Mouse (Mus musculus): ENCODE data around the gene Trim44. TPM values are rescaled to one million over a fixed set of nuclear protein-coding genes. Genes with fewer than 3 reads are reported as not detected.
A peak's percentile ranks its signal among the peaks of the same experiment; 100 is the strongest.

The Trim44 gene
- total RNA-seq, 2 experiments from 2014 or later = 173 to 177 TPM

DNA sequence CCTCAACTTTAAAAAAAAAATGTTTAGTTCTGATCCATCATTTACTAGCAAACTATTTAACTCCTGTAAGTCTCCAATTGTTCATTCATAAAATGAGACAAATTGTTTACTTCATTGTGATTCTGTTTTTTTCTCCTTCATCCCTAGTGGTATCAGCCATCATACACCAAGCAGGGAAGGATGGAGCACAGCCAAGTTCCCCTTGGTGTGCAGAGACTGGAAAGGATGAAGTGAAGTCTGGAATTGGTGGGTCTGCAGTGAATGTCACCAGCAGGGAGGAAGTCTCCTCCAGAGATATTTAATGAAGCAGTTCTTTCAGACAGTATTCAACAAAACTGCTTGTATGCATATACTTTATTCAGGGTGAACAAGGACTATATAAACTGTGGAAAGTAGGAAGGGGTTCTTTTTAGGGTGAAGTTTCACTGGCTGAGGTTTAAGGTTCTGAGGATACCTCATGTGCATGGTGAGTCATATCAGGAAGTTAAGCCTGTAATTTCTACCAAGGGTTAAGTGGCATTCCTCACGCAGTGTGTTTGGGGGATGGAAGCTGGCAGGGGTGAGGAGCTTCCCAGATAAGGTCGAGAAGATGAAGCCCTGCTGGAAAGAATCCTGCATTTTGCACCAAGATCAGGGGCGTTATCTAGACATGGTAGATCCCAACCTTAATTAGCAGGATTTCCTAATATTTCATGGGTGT lies 34.1 kb downstream of the Trim44 start:
- intact Hi-C loops (cut with DNase I) = no loop called here

DNA sequence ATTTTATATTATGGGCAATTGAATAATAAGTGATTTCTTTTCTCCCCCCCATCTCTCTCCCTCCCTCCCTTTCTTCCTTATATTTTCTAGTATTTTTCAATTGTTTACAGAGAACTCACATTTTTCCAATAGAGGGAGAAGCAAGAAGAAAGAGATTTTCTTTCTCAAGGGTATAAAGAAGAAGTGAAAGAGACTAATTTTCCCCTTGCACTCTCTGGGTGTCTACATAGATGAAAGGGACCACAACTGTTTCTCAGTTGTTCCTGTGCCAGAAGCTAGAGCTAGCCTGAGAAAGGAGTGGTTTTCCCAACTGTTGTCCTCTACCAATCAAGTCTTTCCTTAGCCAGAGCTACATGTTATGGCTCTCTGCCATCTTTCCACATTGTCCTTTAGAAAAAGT lies 34.9 kb downstream of the Trim44 start:
- intact Hi-C loops (cut with DNase I) = no loop called here

More for the DNA sequence above, 34.1 kb downstream of the Trim44 start:
- no peak for DNase-seq (ENCODE audit: low spot score in 2 of 2)

DNA sequence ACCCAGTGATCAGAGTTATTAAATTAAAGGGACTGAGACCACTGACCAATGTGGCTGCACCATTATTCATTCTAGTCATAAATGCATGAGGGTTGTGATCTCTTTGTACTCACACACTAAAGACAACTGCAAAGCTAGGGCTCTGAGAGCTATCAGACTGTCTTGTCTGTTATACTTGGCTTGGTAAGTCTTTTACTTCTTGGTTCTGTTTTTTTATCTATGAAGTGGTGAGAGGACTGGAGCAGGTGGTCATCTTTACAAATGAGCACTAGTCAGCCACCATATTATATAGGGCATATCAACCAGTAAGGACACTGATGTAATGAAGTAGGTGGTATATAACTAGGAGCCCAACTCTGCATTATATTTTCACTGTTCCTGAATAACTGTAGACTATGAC lies 36.3 kb downstream of the Trim44 start:
- no peak for DNase-seq (ENCODE audit: low spot score in 2 of 2)
- intact Hi-C loops (cut with DNase I) = no loop called here

More for the DNA sequence above, 34.9 kb downstream of the Trim44 start:
- DNase-seq (ENCODE audit: low spot score in 2 of 2) = no peak

DNA sequence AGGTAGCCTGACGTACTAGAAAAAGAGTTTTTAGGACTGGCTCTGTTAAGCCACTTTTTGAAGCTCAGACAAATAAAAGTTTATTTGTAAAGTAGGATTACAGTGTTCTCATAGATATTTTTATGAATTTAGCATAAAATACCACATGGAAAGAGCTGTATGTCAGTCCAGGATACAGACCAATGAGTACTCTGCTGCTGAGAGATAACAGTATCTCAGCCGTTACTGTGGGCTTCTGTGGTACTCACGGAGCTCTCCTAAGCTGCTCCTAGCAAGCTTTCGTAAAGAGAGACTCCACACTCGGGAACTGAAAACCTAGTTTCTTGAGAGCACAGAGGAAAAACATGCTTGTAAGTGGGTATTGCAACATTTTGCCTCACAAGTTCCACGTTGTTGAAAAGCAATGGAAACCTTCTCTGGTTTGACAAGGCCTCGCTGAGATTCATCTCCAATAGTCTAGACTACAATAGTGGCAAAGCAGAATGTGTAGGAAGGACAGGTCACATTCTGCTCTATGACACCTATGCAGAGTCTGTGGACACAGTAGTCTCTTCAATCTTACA lies 41.6 kb downstream of the Trim44 start:
- intact Hi-C loops (cut with DNase I) = no loop called here
- no peak for DNase-seq (ENCODE audit: low spot score in 2 of 2)

DNA sequence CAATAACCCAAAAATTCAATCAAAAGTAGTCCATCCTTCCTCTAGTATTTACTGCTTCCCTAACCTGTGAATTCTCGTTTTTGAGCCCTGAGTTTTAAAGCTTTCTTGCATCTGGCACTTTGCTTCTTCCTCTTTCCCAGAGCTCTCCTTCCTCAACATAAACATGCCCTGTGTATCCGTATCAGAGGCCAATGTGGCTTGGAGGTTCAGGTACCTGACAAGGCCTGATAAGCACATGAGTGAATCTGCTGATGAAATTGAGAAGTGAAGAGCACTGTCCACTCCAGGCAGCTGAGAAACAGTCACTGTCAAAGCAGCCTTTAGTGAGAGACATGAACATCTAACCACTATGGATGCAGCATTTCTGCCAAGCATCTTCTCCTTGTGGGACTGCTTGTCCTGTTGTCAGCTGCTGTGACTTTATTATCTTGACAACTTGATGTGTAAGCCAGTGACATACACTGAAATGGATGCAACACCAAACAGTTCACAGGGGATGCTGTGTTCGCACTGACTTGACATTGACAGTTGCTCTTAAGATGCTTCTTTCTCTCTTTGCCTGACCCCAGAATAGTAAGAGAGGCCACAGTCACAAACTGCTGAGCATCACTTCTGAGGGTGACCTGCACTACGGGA lies 42.9 kb downstream of the Trim44 start:
- intact Hi-C loops (cut with DNase I) = no loop called here
- DNase-seq (ENCODE audit: low spot score in 2 of 2) = no peak

GRCm38 (mm10) chr2:102362896-102363530 lies 44.6 kb downstream of the Trim44 start:
- no peak for DNase-seq (ENCODE audit: low spot score in 2 of 2)
- intact Hi-C loops (cut with DNase I) = no loop called here

- DNase-seq (ENCODE audit: low spot score in 2 of 2) = no peak
- intact Hi-C loops (cut with DNase I) = no loop called here
These were observed 45.4 kb downstream of the Trim44 start for GRCm38 (mm10) chr2:102362266-102362665.

GRCm38 (mm10) chr2:102356879-102357695 lies 50.5 kb downstream of the Trim44 start:
- intact Hi-C loops (cut with DNase I) = no loop called here

DNA sequence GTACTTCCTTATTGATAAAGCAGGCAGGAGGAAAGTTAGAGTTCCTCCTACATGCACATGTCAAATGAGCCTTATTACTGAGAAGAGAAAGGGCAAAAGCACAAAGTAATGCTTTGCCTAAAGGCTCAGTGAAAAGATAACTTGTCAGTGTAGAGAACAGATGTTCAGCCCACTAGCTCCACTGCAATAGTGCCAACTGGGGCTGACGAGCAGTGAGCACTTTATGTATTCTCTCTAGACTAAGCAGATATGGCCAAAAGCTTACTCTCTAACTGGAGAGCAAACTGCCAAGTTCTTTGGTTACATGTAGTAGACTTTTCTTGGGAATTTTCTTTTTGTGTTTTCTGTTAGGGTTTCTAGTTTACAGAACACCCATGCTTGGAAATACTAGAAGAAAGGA lies 53.6 kb downstream of the Trim44 start:
- no peak for DNase-seq (ENCODE audit: low spot score in 2 of 2)

More at GRCm38 (mm10) chr2:102356879-102357695, 50.5 kb downstream of the Trim44 start:
- DNase-seq (ENCODE audit: low spot score in 2 of 2) = no peak

GRCm38 (mm10) chr2:102341429-102341828 lies 66.2 kb downstream of the Trim44 start:
- no peak for DNase-seq (ENCODE audit: low spot score in 2 of 2)
- intact Hi-C loops (cut with DNase I) = no loop called here

More for the DNA sequence above, 53.6 kb downstream of the Trim44 start:
- intact Hi-C loops (cut with DNase I) = no loop called here

DNA sequence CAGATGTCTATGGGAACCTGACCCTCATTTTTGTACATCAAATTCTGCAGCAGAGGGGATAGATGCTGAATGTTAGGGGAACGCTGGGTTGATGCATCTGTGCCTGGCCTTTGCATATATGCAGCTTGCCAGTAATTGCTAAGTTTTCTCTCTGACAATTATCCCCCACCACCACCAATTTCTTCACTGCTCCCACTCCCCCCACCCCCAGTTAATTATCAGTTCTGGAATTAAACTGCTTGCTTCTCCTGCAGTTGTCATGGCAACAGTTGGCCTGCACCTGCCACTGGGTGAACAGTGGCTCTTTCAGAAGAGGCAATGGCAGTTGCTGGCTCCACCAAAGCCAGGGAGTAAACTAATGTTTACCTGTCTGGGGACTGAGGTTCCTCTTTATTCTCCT lies 70.8 kb downstream of the Trim44 start:
- intact Hi-C loops (cut with DNase I) = no loop called here
- no peak for DNase-seq (ENCODE audit: low spot score in 2 of 2)

GRCm38 (mm10) chr2:102331932-102332331 lies 75.7 kb downstream of the Trim44 start:
- DNase-seq (ENCODE audit: low spot score in 2 of 2) = no peak
- intact Hi-C loops (cut with DNase I) = no loop called here

DNA sequence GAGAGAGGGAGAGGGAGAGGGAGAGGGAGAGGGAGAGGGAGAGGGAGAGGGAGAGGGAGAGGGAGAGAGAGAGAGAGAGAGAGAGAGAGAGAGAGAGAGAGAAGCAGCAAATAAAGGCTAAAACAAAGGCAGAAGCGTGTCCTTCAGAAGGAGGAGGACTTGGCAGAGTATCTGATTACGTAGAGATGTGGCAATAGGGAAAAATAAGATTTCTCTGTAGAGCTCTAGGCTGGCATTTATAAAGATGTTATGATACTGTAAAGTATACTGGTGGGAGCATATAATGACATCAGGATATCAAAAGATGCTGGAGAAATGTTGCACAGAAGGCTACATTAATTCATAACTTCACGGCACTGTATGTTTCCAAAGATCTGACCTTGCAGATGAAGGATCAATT lies 76.5 kb downstream of the Trim44 start:
- no peak for DNase-seq (ENCODE audit: low spot score in 2 of 2)
- intact Hi-C loops (cut with DNase I) = no loop called here

- intact Hi-C loops (cut with DNase I) = no loop called here
- no peak for DNase-seq (ENCODE audit: low spot score in 2 of 2)
These were observed 81.7 kb downstream of the Trim44 start for GRCm38 (mm10) chr2:102325921-102326320.

DNA sequence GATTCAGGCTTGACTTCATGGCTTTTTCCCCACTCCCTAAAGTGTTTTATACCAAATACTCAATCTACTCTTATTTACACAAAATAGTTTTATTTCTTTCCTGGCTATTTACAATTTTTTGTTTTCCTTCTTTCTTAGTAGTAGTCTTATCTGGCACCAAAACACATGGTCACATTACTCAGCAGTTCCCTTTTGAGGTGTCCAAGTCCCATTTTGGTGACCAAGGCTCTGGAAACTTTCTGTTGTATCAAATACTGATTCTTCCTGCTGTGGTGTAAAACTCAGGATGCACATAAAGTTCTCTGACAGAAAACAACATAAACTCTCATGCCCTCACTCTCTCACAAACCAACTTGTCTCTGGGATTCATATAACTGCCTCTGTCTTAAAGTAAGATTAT lies 83.3 kb downstream of the Trim44 start:
- no peak for DNase-seq (ENCODE audit: low spot score in 2 of 2)
- intact Hi-C loops (cut with DNase I) = no loop called here

- intact Hi-C loops (cut with DNase I) = no loop called here
- DNase-seq (ENCODE audit: low spot score in 2 of 2) = peak; percentile 49 to 56
These were observed 91.1 kb downstream of the Trim44 start for GRCm38 (mm10) chr2:102316540-102316939.

DNA sequence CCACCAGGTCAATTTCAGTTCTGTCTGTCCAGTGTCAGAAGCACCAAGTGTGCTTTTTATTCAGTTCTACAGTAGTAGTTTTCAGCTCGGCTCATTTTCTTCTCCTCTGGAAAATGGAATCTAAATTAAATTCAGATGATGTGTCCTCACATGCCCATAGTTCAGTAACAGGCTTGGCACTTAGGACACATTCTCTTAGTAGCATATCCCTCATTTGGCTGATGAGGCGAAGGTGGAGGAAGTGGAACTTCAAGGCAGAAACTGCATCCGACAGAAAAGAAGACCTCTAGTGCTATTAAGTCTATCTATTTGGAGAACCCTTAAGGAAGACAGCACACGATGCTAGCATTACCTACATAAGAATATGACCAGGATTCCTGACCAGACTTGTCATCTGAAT lies 92.5 kb downstream of the Trim44 start:
- no peak for DNase-seq (ENCODE audit: low spot score in 2 of 2)
- intact Hi-C loops (cut with DNase I) = no loop called here

DNA sequence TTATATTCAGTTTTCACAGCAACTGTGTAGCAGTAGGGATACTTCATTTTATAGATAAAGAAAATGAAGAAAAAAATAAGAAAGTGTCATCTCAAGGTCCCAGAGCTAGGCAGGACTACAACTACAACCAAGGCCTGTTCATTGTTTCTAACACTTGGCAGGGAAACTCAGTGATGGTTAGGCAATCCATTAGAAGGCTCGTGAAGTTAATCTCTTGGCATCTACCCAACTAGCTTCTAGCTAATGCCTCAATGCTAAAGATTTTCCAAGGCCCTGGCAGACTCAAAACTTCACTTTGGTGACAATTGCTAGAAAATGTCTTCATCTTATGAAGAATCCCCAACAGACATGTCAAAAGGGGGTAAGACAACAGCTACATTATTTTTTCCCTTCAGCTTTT lies 93.0 kb downstream of the Trim44 start:
- intact Hi-C loops (cut with DNase I) = no loop called here

GRCm38 (mm10) chr2:102314068-102314467 lies 93.6 kb downstream of the Trim44 start:
- no peak for DNase-seq (ENCODE audit: low spot score in 2 of 2)
- intact Hi-C loops (cut with DNase I) = no loop called here

More for the DNA sequence above, 93.0 kb downstream of the Trim44 start:
- no peak for DNase-seq (ENCODE audit: low spot score in 2 of 2)

DNA sequence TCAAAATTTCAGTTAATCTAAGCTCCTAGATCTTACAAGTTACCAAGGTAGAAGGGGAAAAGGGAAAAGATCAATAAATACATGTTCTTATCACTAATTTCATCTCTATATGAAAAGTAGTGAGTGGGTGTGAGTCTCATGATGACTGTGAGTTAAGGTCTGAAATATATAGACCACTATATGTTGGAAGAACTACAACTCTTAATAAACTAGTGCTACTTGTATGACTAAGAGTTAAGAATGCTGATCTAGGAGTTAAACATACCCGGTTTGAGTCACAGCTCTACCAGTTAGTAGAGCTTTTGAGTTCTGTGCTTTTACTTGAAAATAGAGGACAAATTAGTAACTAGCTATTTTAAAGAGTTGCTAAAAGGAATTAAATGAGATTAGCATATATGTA lies 94.7 kb downstream of the Trim44 start:
- intact Hi-C loops (cut with DNase I) = no loop called here
- no peak for DNase-seq (ENCODE audit: low spot score in 2 of 2)

All from left cerebral cortex, postnatal 36 days (tissue).